Mouse (Mus musculus): ENCODE data around the gene Ube2m. TPM values are rescaled to one million over a fixed set of nuclear protein-coding genes. Genes with fewer than 3 reads are reported as not detected.
A peak's percentile ranks its signal among the peaks of the same experiment; 100 is the strongest.

Ube2m gene
- total RNA-seq, 4 experiments from 2014 or later = 188 to 210 (median 192) TPM

- peak; percentile 98 for DNase-seq (ENCODE audit: low spot score in 2 of 2)
Observed at GRCm38 (mm10) chr7:13034148-13034977, 3.7 kb downstream of the Ube2m start, which contains the start of gene Chmp2a. Gene Chmp2a, minus strand, starts transcription at chr7:13034807.

GRCm38 (mm10) chr7:13033451-13034147 is 4.5 kb downstream of the Ube2m start:
- DNase-seq (ENCODE audit: low spot score in 2 of 2) = no peak

GRCm38 (mm10) chr7:13032541-13032940 is 5.5 kb downstream of the Ube2m start:
- no peak for DNase-seq (ENCODE audit: low spot score in 2 of 2)

GRCm38 (mm10) chr7:13031983-13032382 is 6.1 kb downstream of the Ube2m start:
- DNase-seq (ENCODE audit: low spot score in 2 of 2) = no peak

- DNase-seq (ENCODE audit: low spot score in 2 of 2) = no peak
Observed at GRCm38 (mm10) chr7:13031069-13031468, 7.0 kb downstream of the Ube2m start.

- DNase-seq (ENCODE audit: low spot score in 2 of 2) = no peak
Observed at GRCm38 (mm10) chr7:13028986-13029385, 9.1 kb downstream of the Ube2m start.

GRCm38 (mm10) chr7:13025511-13026112 is 12.5 kb downstream of the Ube2m start:
- no peak for DNase-seq (ENCODE audit: low spot score in 2 of 2)

- DNase-seq (ENCODE audit: low spot score in 2 of 2) = peak; percentile 78 to 79
Observed at GRCm38 (mm10) chr7:13024805-13025204, 13.3 kb downstream of the Ube2m start.

GRCm38 (mm10) chr7:13023928-13024731 is 13.9 kb downstream of the Ube2m start:
- peak; percentile 92 to 96 for DNase-seq (ENCODE audit: low spot score in 2 of 2)

- DNase-seq (ENCODE audit: low spot score in 2 of 2) = peak in 1 of 2 experiments; percentile 26
Observed at GRCm38 (mm10) chr7:13022773-13023535, 15.1 kb downstream of the Ube2m start.

- no peak for DNase-seq (ENCODE audit: low spot score in 2 of 2)
Observed at GRCm38 (mm10) chr7:13015217-13015616, 22.9 kb downstream of the Ube2m start.

GRCm38 (mm10) chr7:13014275-13014839 is 23.7 kb downstream of the Ube2m start:
- no peak for DNase-seq (ENCODE audit: low spot score in 2 of 2)

GRCm38 (mm10) chr7:13013671-13014070 is 24.4 kb downstream of the Ube2m start:
- no peak for DNase-seq (ENCODE audit: low spot score in 2 of 2)

- DNase-seq (ENCODE audit: low spot score in 2 of 2) = no peak
Observed at GRCm38 (mm10) chr7:13010005-13010908, 27.8 kb downstream of the Ube2m start, which contains the start of gene Zbtb45. Gene Zbtb45, minus strand, starts transcription at chr7:13010034.

GRCm38 (mm10) chr7:13009143-13010004 is 28.7 kb downstream of the Ube2m start:
- peak; percentile 93 to 94 for DNase-seq (ENCODE audit: low spot score in 2 of 2)

GRCm38 (mm10) chr7:13007341-13008092 is 30.6 kb downstream of the Ube2m start:
- DNase-seq (ENCODE audit: low spot score in 2 of 2) = no peak

- no peak for DNase-seq (ENCODE audit: low spot score in 2 of 2)
Observed at GRCm38 (mm10) chr7:13006531-13006930, 31.5 kb downstream of the Ube2m start.

Data from layer of hippocampus, adult 8-10 months (tissue).